Mouse (Mus musculus) G1E (cell line): ENCODE results near the gene 4933402J07Rik.

Experiments used
- CTCF ChIP-seq: IDR thresholded peaks from 2 replicates; pipeline ENCODE4 v1.5.1; 2012; ENCODE audit warnings: low read depth, low read length, inconsistent platforms, mixed read lengths
- GATA1 ChIP-seq: IDR thresholded peaks from 2 replicates; pipeline ENCODE4 v1.6.1; 2012; ENCODE audit warnings: borderline replicate concordance, low read length, inconsistent platforms, mixed read lengths
- TAL1 ChIP-seq: conservative IDR thresholded peaks from 2 replicates; pipeline ENCODE4 v1.6.1; 2012; ENCODE audit warnings: low read depth, low read length, inconsistent platforms, mixed read lengths

DNA sequence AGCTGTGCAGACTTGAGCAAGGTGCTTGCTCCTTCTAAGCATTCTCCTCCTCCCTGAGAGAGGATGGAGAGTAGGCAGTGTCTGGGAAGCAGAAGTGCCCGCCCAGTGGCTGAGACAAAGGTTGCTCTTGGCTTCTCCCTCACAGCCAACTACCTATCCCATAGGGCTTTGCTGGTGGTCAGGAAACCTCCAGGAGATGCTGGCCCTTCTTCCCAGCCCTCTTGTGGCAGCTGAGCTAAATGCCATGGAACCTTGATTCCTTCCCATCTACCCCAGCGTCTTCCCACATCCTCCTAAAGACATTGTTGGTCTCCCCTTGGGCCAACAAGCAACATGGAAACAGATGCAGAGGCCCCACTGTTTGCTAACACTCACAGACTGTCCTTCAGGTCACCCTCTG is 28.8 kb upstream of the 4933402J07Rik start:
- TF ChIP-seq CTCF (no peak), GATA1 (no peak), TAL1 (no peak)
